Mouse (Mus musculus) layer of hippocampus, adult 9-11 months (tissue): Measurements from ENCODE around the gene Rnft2.
A peak's percentile ranks its signal among the peaks of the same experiment; 100 is the strongest.

Experiments used
- DNase-seq: peaks from one replicate; pipeline ENCODE4 v3.0.0; 2022

Rnft2 gene

DNA sequence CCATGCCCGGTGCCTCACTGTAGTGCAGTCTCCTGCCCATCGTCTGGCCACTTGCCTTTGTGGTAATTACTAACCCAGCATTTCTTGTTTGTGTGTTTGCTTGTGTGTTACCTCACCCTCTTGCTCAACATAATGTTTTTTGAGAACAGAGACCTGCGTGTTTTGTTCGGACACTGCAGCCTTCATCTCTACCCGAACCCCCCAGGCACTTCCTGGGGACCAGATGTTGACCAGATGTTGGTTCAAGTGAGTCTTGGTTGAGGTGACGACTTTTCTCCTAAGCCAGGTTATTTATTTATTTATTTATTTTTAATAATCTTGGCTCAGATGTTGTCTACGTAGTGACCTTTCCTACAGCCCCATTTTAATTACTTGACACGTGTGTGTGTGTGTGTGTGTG is 2.5 kb upstream of the Rnft2 start:
- DNase-seq: no peak

DNA sequence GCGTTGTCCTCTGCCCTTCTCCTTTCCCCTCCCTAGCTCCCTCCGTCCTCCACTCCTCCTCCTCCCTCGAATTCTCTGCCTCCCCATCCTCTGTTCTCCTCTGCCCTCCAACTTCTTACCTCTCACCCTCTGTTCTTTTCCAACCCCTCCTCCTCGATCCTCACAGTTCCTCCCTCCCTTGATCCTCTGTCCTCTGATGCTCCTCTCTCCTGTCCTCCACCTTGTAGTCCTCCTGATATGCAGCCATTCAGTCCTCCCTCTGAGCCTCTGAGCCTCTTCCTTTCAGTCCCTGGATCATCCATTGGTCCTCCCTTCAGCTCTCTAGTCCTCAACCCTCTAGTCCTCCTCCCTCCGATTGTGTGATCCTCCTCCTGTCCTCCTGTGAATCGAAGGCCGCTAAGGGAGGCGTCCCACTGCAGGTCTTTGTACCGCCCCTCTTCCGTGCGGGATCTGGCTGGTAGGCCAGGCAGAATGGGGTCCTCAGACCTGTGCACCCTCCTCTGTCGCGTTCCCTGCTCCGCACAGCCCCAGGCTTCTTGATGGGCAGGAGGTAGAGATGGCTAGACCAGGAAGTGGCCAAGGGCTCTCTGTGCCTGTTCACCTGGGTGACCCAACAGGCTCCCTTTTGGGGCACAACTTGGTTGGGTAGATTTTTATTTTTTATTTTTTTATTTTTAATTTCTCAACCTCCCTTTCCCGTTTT is 841 bp upstream of the Rnft2 start:
- DNase-seq: no peak

DNA sequence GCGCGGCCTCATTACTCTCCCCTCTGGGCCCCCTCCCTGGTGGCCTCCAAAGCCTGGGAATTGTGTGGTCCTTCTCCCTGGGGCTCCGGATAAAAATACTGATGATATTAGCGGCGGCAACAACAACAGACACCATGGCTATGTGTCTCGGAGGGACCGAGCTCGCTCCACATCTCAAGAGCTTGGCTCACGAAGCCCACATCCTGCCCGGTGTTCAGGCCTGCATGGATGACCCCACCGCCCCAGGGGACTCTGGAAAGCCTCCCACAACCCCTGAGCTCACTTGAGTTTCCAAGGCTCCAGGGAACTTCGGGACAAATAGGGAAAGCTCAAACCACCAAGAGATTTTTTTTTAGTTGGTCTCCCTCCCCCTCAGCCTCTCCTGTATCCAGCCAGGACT is 5.2 kb downstream of the Rnft2 start:
- DNase-seq: no peak

DNA sequence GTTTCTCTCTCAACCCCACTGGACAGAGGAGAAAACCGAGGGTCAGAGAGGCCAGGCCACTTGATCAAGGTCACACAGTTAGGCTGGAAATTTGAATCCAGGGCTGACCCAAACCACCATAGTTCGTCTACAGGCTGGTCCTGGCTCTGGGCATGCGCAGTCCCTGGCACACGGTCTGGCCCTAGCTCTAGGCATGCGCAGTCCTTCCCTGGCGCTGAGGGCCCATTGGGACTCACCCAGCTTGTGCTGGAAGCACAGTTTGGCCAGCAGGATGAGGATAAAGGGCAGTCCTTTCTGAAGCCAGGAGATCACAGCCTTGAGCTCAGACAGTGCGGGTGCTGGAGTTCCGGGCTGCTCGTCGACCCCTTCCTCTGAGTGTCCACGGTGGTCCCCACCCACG is 8.0 kb downstream of the Rnft2 start:
- no peak for DNase-seq

DNA sequence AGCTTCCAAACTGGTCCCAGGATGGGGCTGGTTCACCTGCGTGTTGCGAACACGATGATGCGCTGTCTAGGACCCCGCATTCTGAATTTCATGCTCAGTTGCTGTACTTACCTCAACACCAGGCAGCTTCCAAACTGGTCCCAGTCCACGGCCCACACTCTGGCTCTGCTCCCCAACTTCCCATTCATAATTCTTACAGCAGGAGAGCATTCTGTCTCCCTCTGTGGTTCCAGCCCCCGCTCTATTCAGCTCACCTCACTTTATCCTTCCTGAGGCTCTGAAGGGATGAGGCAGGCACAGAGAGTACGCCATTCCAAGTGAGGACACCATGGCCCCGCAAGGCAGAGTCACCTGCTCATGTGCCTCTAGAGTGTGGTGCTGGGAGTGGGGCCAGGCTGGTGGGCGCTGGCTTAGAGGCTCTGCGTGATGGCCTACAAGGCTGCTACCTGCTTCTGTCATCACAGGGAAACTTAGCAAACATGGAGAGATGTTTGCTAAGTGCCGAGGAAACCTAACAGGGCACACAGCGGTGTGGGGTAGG is 14.8 kb downstream of the Rnft2 start:
- peak; percentile 68 for DNase-seq

DNA sequence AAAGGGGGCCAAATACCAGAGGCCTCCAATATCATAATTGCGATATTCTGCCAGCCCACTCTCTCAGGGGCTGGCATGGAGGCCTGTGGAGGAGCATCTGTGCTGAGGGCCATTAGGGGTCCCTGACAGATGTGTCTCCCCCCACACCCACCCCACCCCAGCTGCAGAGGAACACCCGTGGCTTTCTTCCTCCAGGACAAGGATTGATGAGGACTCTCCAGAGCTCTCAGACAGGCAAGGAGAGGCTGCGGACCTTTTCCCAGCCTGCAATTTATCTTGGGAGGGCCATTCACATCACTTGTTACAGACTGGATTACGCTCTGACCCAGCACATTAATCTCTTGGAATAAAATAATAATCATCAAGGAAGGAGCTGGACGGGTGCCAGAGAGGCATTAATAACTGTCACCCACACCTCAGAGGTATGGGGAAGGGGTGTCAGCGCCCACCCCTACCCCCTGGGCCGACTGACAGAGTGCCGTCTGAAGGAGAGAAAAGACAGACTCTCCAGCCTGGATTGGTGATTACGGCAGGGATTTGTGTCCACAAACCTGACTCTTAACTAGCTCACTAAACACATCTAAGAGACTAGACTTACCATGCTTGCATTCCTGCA is 21.7 kb downstream of the Rnft2 start:
- DNase-seq: no peak

DNA sequence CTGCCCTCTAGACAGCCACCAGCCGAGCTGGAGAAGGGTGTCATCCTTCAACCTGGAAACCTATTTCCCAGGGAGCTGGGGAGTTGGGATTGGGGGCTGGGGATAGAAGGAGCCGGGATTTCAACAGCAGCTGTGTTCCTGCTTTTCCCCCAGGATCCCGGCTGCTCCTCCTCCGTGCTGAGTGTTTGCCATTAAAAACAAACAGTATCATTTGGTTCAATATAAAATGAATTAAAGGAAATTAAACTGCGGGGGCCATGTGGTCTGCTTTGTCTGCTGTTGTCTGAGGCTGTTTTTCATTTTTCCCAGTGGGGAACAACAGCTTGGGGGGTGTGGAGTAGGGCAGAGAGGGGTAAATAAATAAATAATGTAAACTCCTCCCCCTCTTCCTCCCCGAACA is 27.5 kb downstream of the Rnft2 start:
- peak; percentile 77 for DNase-seq

DNA sequence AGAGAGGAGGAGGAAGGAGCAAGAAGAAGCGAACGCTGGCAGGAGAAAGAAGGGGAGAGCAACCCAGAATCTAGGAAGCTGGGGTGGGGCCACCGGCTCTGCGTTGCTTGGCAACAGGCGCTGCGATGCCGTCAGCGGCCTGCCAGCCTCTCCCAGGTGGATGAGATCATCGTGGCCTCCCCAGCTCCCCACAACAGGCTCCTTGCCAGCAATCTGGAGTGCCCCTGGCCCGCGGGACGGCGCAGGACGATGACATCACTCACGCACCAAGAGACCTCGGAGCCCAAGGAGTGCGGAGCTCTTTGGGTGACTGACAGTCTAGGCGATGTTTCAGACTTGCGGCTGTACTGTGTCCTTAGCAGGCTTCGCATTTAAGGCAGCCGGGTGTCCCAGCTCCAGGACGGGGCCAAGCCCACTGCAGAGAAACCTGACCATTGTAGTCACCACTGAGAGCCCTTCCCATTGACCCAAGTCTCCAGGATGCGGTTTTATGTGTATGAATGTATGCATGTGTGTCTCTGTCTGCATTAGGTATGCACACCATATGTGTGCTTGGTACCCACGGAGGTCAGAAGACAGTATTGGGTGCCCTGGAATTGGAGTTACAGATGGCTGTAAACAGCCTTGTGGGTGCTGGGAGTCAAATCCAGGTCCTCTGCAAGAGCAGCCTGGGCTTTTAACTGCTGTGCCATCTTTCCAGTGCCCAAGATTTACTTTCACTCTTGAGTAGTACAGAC is 30.3 kb downstream of the Rnft2 start:
- peak; percentile 81 for DNase-seq

DNA sequence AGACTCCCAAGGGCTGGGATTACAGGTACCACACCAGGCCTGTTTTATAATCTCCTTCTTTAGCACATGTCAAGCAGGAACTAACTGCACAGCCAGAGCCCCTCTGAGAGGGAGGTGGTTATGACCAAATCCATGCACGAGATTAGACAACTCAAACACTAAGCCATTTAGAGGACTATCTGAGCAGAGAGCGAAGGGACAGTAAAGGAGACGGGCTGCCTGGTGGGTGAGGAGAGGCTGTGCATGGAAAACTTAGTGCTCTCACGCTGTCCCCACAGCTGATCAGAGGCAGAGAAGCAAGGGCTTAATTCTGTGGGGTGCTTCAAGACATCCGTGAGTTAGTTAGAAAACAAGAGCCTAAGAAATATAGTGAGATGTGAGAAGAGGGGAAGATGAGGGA is 30.9 kb downstream of the Rnft2 start:
- no peak for DNase-seq

DNA sequence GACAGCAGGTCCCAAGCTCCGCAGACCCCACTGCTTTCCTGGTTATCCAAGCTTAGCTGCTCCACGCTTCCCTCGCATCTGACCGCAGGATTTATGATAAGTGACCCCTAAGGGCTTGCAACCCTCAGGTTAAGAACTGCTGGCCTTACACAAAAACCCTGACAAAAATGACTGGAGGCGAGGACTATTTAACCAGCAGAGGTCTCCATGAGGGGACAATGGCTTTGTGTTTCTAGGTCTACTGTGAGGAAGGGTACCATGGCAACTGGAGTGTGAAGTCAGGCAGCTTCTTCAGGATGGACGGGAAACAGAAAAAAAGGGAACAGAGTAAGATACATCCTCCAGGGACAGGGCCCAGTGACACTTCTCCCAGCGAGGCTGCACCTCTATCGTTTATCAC is 39.1 kb downstream of the Rnft2 start:
- DNase-seq: no peak

DNA sequence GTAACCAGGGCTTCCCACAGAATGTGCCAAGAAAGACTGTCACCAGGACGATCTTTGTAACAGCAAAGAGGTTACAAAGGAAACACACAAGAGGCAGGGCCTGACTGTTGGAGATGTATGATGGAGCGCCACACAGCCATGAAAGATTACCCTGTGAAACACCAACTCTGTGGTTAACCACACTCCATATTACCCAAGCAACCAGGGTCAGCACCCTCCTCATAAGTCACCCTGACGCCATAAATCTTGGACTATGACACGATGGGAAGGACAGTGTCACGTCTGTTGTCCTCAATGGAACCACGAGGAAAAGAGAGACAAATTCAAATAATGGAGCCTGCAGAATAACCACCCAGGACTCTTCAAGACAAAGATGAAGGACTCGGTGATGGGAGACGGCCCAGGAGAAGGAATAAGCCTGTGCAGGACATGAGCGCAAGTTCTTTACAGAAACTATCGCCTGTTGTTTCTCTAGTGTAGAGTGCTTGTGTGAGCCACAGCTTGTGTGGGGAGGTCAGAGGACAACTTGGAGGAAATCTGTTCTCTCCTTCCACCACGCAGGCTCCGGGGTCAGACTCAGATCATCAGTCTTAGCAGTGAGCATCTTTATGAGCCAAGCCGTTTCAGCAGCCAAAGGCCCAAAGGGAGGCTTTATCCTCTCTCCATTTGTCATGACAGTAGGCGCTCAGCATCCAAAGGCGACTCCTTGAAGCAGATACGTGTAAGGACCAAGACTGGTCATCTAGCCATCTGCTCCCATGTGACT is 40.1 kb downstream of the Rnft2 start:
- DNase-seq: no peak

DNA sequence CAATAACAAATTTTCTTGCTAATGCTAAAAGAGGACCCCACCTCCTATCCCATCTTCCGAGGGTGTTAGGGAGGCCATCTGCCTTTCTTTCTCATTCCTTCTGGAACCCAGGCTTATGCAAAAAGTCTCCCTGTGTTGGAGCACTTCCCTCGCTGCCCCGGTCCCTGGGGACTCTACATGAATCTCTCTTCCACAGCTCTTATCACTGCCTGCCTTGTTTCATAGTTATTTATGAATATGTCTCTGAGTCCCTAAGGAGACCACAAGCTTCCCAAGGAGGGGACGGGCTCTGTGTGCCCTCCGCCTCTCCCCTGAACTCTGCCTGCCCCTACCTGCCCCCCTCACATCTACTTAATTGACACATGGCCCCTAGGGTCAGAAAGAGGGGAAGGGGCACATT is 45.2 kb downstream of the Rnft2 start:
- no peak for DNase-seq

DNA sequence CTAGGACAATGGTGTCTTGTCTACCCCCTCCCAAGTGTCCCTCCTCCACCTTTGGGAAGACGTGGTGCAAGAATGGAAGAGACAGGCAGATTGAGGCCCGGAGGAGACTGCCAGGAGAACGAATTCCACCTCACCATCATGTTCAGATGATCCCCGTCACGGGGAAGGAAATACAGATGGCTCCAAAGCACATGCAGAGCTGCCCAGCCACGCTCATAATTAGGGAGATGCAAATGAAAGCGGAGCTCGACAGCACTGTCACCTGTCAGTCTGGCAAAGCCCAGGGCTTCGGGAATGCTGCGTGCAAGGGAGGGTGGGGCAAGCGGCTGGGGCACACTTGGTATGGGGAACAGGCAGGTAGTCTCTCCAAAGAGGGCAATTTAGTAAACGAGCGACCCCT is 47.5 kb downstream of the Rnft2 start:
- DNase-seq: peak; percentile 43

DNA sequence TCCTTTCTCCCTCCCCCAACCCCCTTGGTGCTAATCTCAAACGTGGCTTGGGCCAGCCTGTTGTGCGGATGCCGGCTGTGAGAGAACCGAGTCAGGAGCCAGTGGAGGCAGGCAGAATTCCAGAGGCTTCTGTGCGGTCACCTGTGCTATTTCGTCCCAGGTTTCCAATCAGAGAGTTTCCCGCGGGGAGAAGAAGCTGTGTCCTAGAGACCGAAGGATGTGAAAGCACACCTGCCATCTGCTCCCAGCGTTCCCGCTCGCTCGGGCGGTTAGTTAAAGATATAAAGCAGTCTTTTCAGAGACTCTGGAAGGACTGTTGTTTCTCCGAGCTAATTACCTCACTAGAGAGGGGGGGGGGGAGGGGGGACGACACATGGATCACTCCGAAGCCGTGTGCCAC is 52.7 kb downstream of the Rnft2 start:
- no peak for DNase-seq

DNA sequence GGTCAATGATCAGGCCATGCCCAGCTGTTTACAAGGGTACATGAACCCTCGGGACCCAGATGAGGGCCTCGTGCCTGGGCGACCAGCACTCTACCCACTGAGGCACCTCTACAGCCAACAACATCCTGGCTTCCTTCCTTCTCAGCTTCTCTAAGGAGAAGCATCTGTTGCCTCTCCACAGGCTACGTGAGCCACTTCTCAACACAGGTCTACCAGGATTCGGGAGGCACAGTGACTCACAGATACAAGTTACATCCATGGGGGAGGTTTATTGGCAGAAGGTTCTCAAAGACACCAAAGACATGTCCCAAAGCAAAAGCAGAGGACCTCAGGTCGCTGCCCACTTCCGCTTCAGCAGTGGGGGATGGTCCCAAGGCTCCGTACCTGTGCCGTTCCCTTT is 54.4 kb downstream of the Rnft2 start:
- DNase-seq: no peak

DNA sequence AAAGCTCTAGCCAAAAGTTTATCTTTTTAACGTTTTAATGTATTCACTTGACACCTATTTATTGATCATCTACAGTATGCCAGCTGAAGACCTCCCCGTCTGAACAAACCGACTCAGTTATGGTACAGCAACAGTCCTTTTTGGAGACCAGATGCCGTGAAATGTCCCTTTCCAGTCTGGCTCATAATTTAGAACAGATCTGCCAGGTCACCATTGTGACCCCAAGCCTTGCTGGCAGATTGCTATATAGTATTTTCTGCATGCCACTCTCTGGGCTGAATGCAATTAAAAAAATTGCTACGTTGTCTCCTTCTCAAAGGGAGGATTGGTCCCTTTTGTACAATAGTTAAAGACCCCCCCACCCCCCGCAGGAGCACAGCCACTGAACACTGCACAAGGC is 56.6 kb downstream of the Rnft2 start:
- DNase-seq: no peak

DNA sequence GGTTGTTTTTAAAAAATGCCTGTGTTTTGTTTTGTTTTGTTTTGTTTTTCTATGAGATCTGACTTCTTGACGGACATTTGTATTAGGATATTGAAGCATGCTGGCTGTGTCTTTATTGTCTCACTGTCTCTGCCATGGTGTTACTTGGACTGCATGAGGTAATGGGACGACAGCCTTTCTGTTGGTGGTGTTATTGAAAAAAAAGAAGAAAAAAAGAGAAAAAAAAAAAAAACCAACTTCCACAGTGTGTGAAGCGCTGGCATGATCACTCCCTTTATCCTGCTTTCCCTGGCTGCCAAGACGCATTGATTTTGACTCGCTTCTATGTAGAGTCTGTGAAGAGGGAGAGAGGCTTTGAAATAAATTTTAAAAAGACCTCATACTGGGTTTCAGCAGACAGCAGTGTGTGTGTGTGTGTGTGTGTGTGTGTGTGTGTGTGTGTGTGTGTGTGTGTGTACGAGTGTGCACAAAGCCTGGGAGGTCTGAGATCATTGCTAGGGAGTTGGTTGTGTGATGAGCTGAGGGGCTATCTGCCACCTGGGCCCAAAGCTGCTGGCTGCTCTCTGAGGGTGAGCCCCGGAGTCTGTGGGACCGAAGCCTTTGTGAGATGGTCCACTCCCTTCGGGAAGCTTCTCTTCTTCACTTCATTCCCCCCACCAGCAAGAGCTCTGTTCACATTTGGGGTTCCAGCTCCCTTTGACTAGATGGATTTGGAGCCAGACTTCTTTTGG is 57.8 kb downstream of the Rnft2 start:
- DNase-seq: no peak

DNA sequence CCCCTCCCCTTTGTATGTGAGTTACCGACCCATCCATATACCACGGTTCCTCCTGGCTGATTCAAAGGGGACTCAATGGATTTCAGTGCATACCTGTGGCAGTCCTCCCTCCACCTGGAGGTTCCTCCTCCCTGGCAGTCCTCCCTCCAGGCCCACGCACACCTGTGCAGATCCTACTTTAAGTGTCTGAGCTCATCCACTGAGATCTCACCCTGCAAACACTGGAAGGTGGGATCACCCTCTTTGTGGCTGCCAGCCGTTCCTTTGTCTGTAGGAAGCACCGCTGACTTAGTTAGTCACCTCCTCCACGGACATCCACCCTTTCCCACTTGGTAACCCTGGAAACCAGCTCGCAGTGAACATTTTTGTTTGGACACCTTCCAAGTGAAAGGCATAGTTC is 67.3 kb downstream of the Rnft2 start:
- DNase-seq: no peak

DNA sequence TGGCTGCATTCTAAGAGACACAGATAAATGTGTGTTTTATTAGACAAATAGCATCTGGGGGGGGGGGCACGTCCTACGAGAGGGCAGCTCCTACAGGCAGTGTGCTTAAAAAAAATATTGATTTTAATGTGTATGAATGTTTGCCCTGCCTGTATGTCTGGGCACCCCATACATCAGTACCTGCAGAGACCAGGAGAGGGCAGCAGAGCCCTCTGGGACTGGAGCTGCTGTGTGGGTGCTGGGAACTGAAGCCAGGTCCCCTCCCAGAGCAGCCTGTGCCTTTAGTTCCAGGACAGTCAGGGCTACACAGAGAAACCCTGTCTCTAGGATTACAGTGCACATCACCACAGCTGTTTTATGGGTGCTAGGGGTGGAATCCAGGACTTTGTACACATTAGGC is 69.8 kb downstream of the Rnft2 start:
- no peak for DNase-seq

DNA sequence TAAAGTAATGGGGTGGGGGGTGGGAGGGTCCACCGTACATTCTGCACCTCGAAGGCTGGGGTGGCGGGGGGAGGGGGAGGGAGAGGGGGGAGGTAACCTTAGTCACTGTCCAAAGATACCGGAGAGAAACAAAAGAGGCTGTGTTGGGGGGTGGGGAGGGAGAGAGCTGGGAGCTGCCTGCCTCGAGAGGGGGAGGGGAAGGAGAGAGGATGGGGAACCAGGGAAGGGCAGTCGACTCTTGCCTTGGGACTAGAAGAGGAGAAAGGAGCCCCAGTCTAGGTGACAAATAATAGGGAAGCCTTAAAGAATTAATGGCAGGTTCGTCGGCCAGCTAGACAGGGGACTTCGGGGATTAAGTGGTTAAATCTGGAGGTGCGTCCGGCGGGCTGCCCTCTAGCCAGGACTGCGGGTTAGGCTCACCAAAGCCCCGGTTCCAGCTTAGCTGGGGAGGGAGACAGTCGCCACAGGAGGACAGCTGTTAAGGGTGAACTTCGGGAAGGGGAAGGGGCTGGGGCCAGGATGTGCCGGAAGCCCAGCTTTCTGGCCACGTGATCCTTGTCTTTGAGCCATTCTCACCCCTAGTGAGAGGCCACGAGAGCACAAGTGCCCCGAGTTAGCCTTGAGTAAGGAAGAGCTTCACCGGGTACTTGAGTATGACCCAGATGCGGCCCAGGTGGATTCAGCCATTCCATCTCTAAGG is 70.5 kb downstream of the Rnft2 start:
- no peak for DNase-seq

DNA sequence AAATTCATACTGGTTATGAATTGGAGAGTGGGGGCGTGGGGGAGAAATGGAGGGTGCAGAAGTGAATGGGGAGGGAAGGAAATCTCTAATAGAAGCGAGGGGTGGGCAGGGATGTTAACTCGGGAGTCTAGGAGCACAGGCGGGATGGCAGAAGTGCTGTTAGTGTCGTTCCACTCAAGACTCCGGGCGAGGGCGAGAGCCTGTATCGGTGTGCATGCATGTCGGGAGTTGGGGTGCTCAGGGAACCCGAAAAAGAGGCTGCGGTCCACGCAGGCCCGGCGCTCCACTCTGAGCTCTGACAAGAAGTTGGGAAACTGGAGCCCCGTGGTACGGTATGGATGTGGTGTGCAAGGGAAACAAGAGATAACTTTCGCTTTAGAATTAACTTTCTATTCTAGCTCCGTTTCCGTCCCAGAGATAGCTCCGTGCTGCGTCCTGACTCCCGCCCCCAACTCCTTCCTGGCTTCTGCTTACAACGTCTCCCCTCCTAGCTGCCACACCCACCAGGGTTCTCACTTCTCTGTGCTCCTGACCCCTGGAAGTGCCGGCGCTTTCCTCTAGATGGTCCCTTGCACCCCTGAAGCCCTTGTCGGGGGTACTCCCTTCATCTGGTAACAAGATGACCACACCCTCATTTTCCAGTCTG is 72.7 kb downstream of the Rnft2 start:
- no peak for DNase-seq
